In the genomic region with DNA sequence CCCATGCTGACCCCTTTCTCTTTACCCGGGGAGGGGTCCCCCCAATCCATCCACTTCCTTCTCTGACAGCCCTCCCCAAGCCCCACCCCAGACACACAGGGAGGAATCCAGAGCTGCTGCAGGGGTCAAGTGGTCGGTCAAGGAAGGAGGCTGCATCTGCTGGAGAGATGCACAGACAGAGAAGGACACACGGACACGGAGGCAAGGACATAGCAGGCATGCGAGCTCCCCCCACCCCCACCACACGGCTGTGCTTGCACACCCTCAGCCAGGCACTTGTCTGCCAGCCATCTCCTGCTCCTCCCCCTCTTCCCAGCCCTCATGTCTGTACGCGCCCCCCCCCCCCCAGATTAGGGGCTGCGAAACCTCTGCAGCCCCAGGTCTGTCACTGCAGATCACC, we compare ENCODE assay signal across 11 mouse cellular contexts. TPM values are rescaled to one million over a fixed set of nuclear protein-coding genes. Genes with fewer than 3 reads are reported as not detected.
DNase-seq lines count a peak whose midpoint lies in the region; ATAC-seq and TF ChIP-seq lines count a peak whose summit lies in the region.
"Had no signal": no experiment of that assay in that cellular context is flagged by ENCODE, and none has a peak within 500 bp of the region (broad histone marks: within the 10 kb centered on the region; RNA-seq: fewer than 3 reads in every experiment).

No protein-coding gene starts in this region.

- no peaks in the 10 kb centered on the region for H3K9me3 ChIP-seq in liver, postnatal 0 days (ENCODE audit: low read length)
- H3K9me3 ChIP-seq in hindbrain, embryonic 12.5 days (replicated peaks), result no peaks in the 10 kb centered on the region
- no peaks in the 10 kb centered on the region for H3K9me3 ChIP-seq in midbrain, postnatal 0 days (ENCODE audit: low read length)
- H3K9me3 ChIP-seq in kidney, embryonic 16.5 days (ENCODE audit: low read length), result no peaks in the 10 kb centered on the region
- H3K9me3 ChIP-seq: lung, embryonic 15.5 days had no signal

- no peaks in the 10 kb centered on the region for H3K4me1 ChIP-seq in liver, postnatal 0 days (ENCODE audit: insufficient read depth)
- peaks cover 9% of the 10 kb centered on the region for H3K4me1 ChIP-seq in cortical plate, adult 2 months (ENCODE audit: control insufficient read depth, insufficient read depth, low read length)
- peaks cover 66% of the 10 kb centered on the region for H3K4me1 ChIP-seq in hindbrain, embryonic 12.5 days
- H3K4me1 ChIP-seq in midbrain, postnatal 0 days (ENCODE audit: insufficient read depth, low read length), result peaks cover 46% of the 10 kb centered on the region
- H3K4me1 ChIP-seq in kidney, embryonic 16.5 days (ENCODE audit: insufficient read depth, low read length), result peaks cover 5% of the 10 kb centered on the region; the same call in 1 of the 2 replicates

- no peak overlapping the region for H3K9ac ChIP-seq in liver, postnatal 0 days (replicated peaks)
- peak overlapping the region; percentile 76 for H3K9ac ChIP-seq in hindbrain, embryonic 12.5 days
- peak overlapping the region; percentile 88 for H3K9ac ChIP-seq in midbrain, postnatal 0 days (replicated peaks; ENCODE audit: low read length, poor library complexity, severe bottlenecking)
- no peak overlapping the region for H3K9ac ChIP-seq in kidney, embryonic 16.5 days (replicated peaks; ENCODE audit: low read length)
- H3K9ac ChIP-seq: lung, embryonic 15.5 days had no signal

- H3K4me2 ChIP-seq in liver, postnatal 0 days (ENCODE audit: low read depth, low read length), result peak overlapping the region; percentile 59; the same call in 1 of the 2 replicates
- H3K4me2 ChIP-seq in hindbrain, embryonic 12.5 days (replicated peaks), result peak overlapping the region; percentile 81
- H3K4me2 ChIP-seq in midbrain, postnatal 0 days (ENCODE audit: low read depth, low read length, poor library complexity, severe bottlenecking), result peak overlapping the region; percentile 65
- H3K4me2 ChIP-seq in kidney, embryonic 16.5 days (replicated peaks; ENCODE audit: low read depth, low read length), result no peak overlapping the region

- DNase-seq in liver, postnatal 0 days, result no peak
- DNase-seq in liver, result no peak
- no peak for DNase-seq in midbrain, postnatal 0 days (ENCODE audit: low spot score)
- no peak for DNase-seq in adrenal gland, postnatal 4 days (ENCODE audit: low spot score in 2 of 2)
- DNase-seq in adrenal gland, adult 18-20 months (ENCODE audit: low spot score in 2 of 2), result no peak
- DNase-seq: heart, adult 2 months; thymus, postnatal 14 days had no signal

- TF ChIP-seq CTCF in liver, postnatal 0 days (IDR thresholded peaks at IDR 0.05; ENCODE audit: low read depth), result no peak
- TF ChIP-seq CTCF in cortical plate, adult 2 months (IDR thresholded peaks at IDR 0.05; ENCODE audit: extremely low read depth, insufficient read depth, low read length), result no peak
- TF ChIP-seq CTCF in midbrain, postnatal 0 days (IDR thresholded peaks at IDR 0.05), result no peak

- TF ChIP-seq POLR2A in cortical plate, adult 2 months (IDR thresholded peaks at IDR 0.05; ENCODE audit: extremely low read depth, insufficient read depth, low read length), result no peak

- H3K4me3 ChIP-seq in liver, postnatal 0 days (ENCODE audit: low read depth, low read length), result peak overlapping the region; percentile 41; the same call in 1 of the 2 replicates
- peak overlapping the region; percentile 98 for H3K4me3 ChIP-seq in cortical plate, adult 2 months (ENCODE audit: insufficient read depth, low read length)
- H3K4me3 ChIP-seq in hindbrain, embryonic 12.5 days, result peak overlapping the region; percentile 66
- H3K4me3 ChIP-seq in midbrain, postnatal 0 days (ENCODE audit: low read depth, low read length), result peak overlapping the region; percentile 87
- H3K4me3 ChIP-seq in kidney, embryonic 16.5 days (ENCODE audit: low read length), result no peak overlapping the region
- H3K4me3 ChIP-seq: heart, adult 2 months had no signal

- ATAC-seq in liver, postnatal 0 days, result no peak
- no peak for ATAC-seq in hindbrain, embryonic 12.5 days (ENCODE audit: low FRiP score)
- no peak for ATAC-seq in midbrain, postnatal 0 days (ENCODE audit: low FRiP score)
- no peak for ATAC-seq in kidney, embryonic 16.5 days (ENCODE audit: low FRiP score, low TSS enrichment)

- TF ChIP-seq EP300 in liver, postnatal 0 days (IDR thresholded peaks at IDR 0.05; ENCODE audit: low read depth), result no peak

- H3K27ac ChIP-seq in liver, postnatal 0 days (ENCODE audit: low read depth), result no peak overlapping the region
- H3K27ac ChIP-seq in cortical plate, adult 2 months (ENCODE audit: insufficient read depth, low read length), result peak overlapping the region; percentile 96
- peak overlapping the region; percentile 95 for H3K27ac ChIP-seq in hindbrain, embryonic 12.5 days
- peak overlapping the region; percentile 97 for H3K27ac ChIP-seq in midbrain, postnatal 0 days (ENCODE audit: low read depth, low read length)
- no peak overlapping the region for H3K27ac ChIP-seq in kidney, embryonic 16.5 days (ENCODE audit: low read length)
- H3K27ac ChIP-seq: heart, adult 2 months; lung, embryonic 15.5 days had no signal

- peaks cover 48% of the 10 kb centered on the region for H3K27me3 ChIP-seq in liver, postnatal 0 days (ENCODE audit: insufficient read depth, low read length)
- peaks cover 58% of the 10 kb centered on the region for H3K27me3 ChIP-seq in hindbrain, embryonic 12.5 days
- no peaks in the 10 kb centered on the region for H3K27me3 ChIP-seq in midbrain, postnatal 0 days (ENCODE audit: insufficient read depth, low read length)
- H3K27me3 ChIP-seq in kidney, embryonic 16.5 days (ENCODE audit: insufficient read depth, low read length), result peaks cover 60% of the 10 kb centered on the region

- 27% methylated on average over 6 of the region's 9 CpGs for WGBS in liver, postnatal 0 days (ENCODE audit: insufficient replicate concordance)
- 37% methylated on average over 7 of the region's 9 CpGs for WGBS in hindbrain, embryonic 12.5 days
- WGBS in midbrain, postnatal 0 days, result 24% methylated on average over 9 of the region's 9 CpGs
- 41% methylated on average over 7 of the region's 9 CpGs for WGBS in kidney, embryonic 16.5 days

- H3K36me3 ChIP-seq in liver, postnatal 0 days (replicated peaks; ENCODE audit: insufficient read depth, low read length), result no peaks in the 10 kb centered on the region
- no peaks in the 10 kb centered on the region; the same call in 1 of the 2 replicates for H3K36me3 ChIP-seq in hindbrain, embryonic 12.5 days
- H3K36me3 ChIP-seq in midbrain, postnatal 0 days (ENCODE audit: insufficient read depth, low read length), result peaks cover 11% of the 10 kb centered on the region
- H3K36me3 ChIP-seq in kidney, embryonic 16.5 days (ENCODE audit: insufficient read depth, low read length), result no peaks in the 10 kb centered on the region
- H3K36me3 ChIP-seq: lung, embryonic 15.5 days had no signal

RNA-seq across cellular contexts. Expression of gene Atp1a3, which starts 1.0 kb away (rescaled TPM):
- 0.85 and 1.2 TPM in 2 replicates for polyA plus RNA-seq in liver, postnatal 0 days (2015; fragmentation: Nextera tagmentation; extraction: Ambion mirVana)
- polyA plus RNA-seq in cortical plate, adult 2 months (2012; rRNA removed), result 899 and 943 TPM in 2 replicates
- 110 and 121 TPM in 2 replicates for polyA plus RNA-seq in hindbrain, embryonic 12.5 days (2016; fragmentation: Nextera tagmentation; extraction: Ambion mirVana)
- 493 and 502 TPM in 2 replicates for total RNA-seq in midbrain, postnatal 0 days (2014; rRNA removed)
- 727 and 786 TPM in 2 replicates for polyA plus RNA-seq in midbrain, postnatal 0 days (2015; fragmentation: Nextera tagmentation; extraction: Ambion mirVana)
- 0.66 and 1.5 TPM in 2 replicates for polyA plus RNA-seq in kidney, embryonic 16.5 days (2015; fragmentation: Nextera tagmentation; extraction: Ambion mirVana)
- total RNA-seq in adrenal gland, postnatal 4 days (2021), result 10 to 100 TPM; 66.4 to 69.0 TPM
- total RNA-seq in adrenal gland, adult 18-20 months (2021), result 100 to 1,000 TPM in 1 of 2 experiments, 10 to 100 TPM in 1; 30.2 to 121 TPM

RNA-seq across cellular contexts. Expression of gene Rabac1, which starts 32.3 kb away (rescaled TPM):
- 88.2 and 92.7 TPM in 2 replicates for polyA plus RNA-seq in liver, postnatal 0 days (2015; fragmentation: Nextera tagmentation; extraction: Ambion mirVana)
- 396 and 421 TPM in 2 replicates for polyA plus RNA-seq in cortical plate, adult 2 months (2012; rRNA removed)
- polyA plus RNA-seq in hindbrain, embryonic 12.5 days (2016; fragmentation: Nextera tagmentation; extraction: Ambion mirVana), result 122 and 138 TPM in 2 replicates
- 516 and 704 TPM in 2 replicates for total RNA-seq in midbrain, postnatal 0 days (2014; rRNA removed)
- 466 and 515 TPM in 2 replicates for polyA plus RNA-seq in midbrain, postnatal 0 days (2015; fragmentation: Nextera tagmentation; extraction: Ambion mirVana)
- 183 and 199 TPM in 2 replicates for polyA plus RNA-seq in kidney, embryonic 16.5 days (2015; fragmentation: Nextera tagmentation; extraction: Ambion mirVana)
- total RNA-seq in adrenal gland, postnatal 4 days (2021), result 100 to 1,000 TPM; 204 to 208 TPM
- 100 to 1,000 TPM; 343 to 378 TPM for total RNA-seq in adrenal gland, adult 18-20 months (2021)

Comparison
In these comparisons a context has a peak if more than half of its experiments do, and no peak if none do; other contexts are left out.
1. H3K27ac ChIP-seq: peak in cortical plate, adult 2 months (single experiment), hindbrain, embryonic 12.5 days (single experiment) and midbrain, postnatal 0 days (single experiment); none in liver, postnatal 0 days (single experiment) and kidney, embryonic 16.5 days (single experiment).
2. H3K9ac ChIP-seq: peak in hindbrain, embryonic 12.5 days (single experiment) and midbrain, postnatal 0 days (single experiment); none in liver, postnatal 0 days (single experiment) and kidney, embryonic 16.5 days (single experiment).
3. RNA of gene Atp1a3, which starts 1.0 kb away (polyA plus RNA-seq): 899 to 943 TPM in cortical plate, adult 2 months, 727 to 786 TPM in midbrain, postnatal 0 days and 110 to 121 TPM in hindbrain, embryonic 12.5 days; 0.85 to 1.2 TPM in liver, postnatal 0 days and 0.66 to 1.5 TPM in kidney, embryonic 16.5 days; every median in the first group is over 10 times any median in the second.